Mouse (Mus musculus) frontal cortex, adult (tissue): ENCODE results near the gene Spata25.

Experiments used
- ATAC-seq: cut with Nextera tagmentation; 2 replicates; pipeline ENCODE4 v1.9.2; 2017; ENCODE audit warnings: mild to moderate bottlenecking, moderate library complexity, mixed read lengths; ENCODE audit not compliant: low TSS enrichment

Gene Spata25

GRCm38 (mm10) chr2:164783926-164784581 lies 44.3 kb downstream of the Spata25 start:
- ATAC-seq, result no peak

GRCm38 (mm10) chr2:164781876-164782275 lies 46.5 kb downstream of the Spata25 start:
- ATAC-seq, result no peak

- ATAC-seq, result no peak
Measured at GRCm38 (mm10) chr2:164779481-164780086, 48.8 kb downstream of the Spata25 start, which contains the start of gene Tnnc2. Tnnc2 (minus strand) TSS chr2:164779967.

GRCm38 (mm10) chr2:164778809-164779208 lies 49.5 kb downstream of the Spata25 start:
- no peak for ATAC-seq

GRCm38 (mm10) chr2:164778015-164778287 lies 50.4 kb downstream of the Spata25 start:
- no peak for ATAC-seq

GRCm38 (mm10) chr2:164777246-164778014 lies 50.9 kb downstream of the Spata25 start:
- no peak for ATAC-seq

- ATAC-seq, result no peak
Measured at GRCm38 (mm10) chr2:164776801-164777200, 51.5 kb downstream of the Spata25 start.
